Mouse (Mus musculus): ENCODE results near the gene Chd1. TPM values are rescaled to one million over a fixed set of nuclear protein-coding genes. Genes with fewer than 3 reads are reported as not detected.

Gene Chd1
- total RNA-seq, 1 experiment from 2014 or later, result 92.9 TPM

Other genes starting within 250 kb of the Chd1 start
- 173 to 199 TPM (median 192 TPM) in 3 replicates for gene Psmb1, start 205.2 kb upstream of the Chd1 start, total RNA-seq (2017)
- 32.7 to 62.0 TPM (median 39.8 TPM) in 3 replicates for gene Tbp, start 205.1 kb upstream of the Chd1 start, total RNA-seq (2017)
- 41.3 to 60.1 TPM (median 53.8 TPM) in 3 replicates for gene Pdcd2, start 177.7 kb upstream of the Chd1 start, total RNA-seq (2017)
- gene Prdm9, start 140.6 kb upstream of the Chd1 start, total RNA-seq (2017), result 3.8 to 15.2 TPM (median 4.9 TPM) in 3 replicates
- 2.4 to 4.4 TPM (median 3.0 TPM) in 3 replicates for gene Rgmb, start 126.1 kb downstream of the Chd1 start, total RNA-seq (2017)

Measured in monocyte, adult 5-6 weeks (primary cell).